Mouse (Mus musculus): ENCODE data around the gene Snx29. TPM values are rescaled to one million over a fixed set of nuclear protein-coding genes. Genes with fewer than 3 reads are reported as not detected.

Gene Snx29
- polyA plus RNA-seq, 1 experiment from 2014 or later = 10.2 TPM

DNA sequence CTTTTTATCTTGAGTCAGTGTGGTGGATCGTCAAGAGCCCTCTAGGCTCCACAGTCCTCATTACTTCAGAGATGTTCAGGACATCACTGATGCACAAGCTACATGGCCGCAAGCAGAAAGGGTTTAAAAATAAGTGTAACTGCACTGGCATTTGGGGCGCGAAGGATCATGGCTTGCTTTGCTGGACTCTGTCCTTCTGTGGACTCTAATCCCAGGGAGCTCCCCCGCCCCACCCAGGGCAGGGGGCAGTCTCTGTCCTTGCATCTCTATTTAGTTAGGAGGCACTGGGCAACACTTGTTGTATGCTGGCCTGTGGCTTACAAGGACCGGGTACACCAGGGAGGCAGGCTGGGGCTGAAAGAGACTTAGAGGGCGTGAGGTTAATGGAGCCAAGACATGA lies 419.6 kb downstream of the Snx29 start:
- Histone ChIP-seq H3K9me3 (replicated peaks; ENCODE audit: control insufficient read depth, low read length) (no peaks in the 10 kb centered on the region), H3K27me3 (ENCODE audit: control insufficient read depth, insufficient read depth, low read length) (no peaks in the 10 kb centered on the region), H3K27ac (ENCODE audit: low read length) (no peak overlapping the region), H3K4me2 (ENCODE audit: low read depth, low read length) (no peak overlapping the region), H3K36me3 (ENCODE audit: control insufficient read depth, insufficient read depth, low read length) (no peaks in the 10 kb centered on the region), H3K4me1 (ENCODE audit: control insufficient read depth, insufficient read depth, low read length) (no peaks in the 10 kb centered on the region), H3K9ac (ENCODE audit: low read length) (no peak overlapping the region), H3K4me3 (replicated peaks; ENCODE audit: low read length) (no peak overlapping the region)
- no peak for ATAC-seq (ENCODE audit: insufficient read depth, low FRiP score)
- WGBS = 86% methylated on average over 7 of the region's 7 CpGs

DNA sequence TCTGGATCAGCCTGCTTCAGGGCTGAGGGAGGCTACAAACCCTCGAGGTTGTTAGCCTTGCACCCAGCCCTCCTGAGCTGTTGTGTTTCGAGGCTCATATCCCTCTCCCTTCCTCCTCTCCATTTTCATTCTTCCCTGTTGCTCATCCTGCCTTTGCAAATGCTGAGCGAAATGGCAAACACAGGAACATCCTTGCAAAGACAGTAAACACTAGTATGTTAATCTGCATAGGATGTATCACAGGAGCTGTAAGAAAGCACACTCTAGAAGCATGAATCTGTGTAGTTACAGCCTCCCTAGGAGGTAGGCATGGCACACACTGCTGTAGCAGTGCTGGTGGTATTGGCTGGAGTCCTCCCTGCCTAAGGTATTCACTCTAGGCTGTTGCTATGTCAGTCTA lies 420.3 kb downstream of the Snx29 start:
- no peak overlapping the region for H3K4me2 ChIP-seq (ENCODE audit: low read depth, low read length)
- WGBS = 76% methylated on average over 3 of the region's 3 CpGs
- H3K9ac ChIP-seq (ENCODE audit: low read length) = no peak overlapping the region
- no peaks in the 10 kb centered on the region for H3K27me3 ChIP-seq (ENCODE audit: control insufficient read depth, insufficient read depth, low read length)
- ATAC-seq (ENCODE audit: insufficient read depth, low FRiP score) = no peak
- H3K4me1 ChIP-seq (ENCODE audit: control insufficient read depth, insufficient read depth, low read length) = no peaks in the 10 kb centered on the region
- no peak overlapping the region for H3K27ac ChIP-seq (ENCODE audit: low read length)
- no peaks in the 10 kb centered on the region for H3K9me3 ChIP-seq (replicated peaks; ENCODE audit: control insufficient read depth, low read length)
- no peaks in the 10 kb centered on the region for H3K36me3 ChIP-seq (ENCODE audit: control insufficient read depth, insufficient read depth, low read length)
- no peak overlapping the region for H3K4me3 ChIP-seq (replicated peaks; ENCODE audit: low read length)

DNA sequence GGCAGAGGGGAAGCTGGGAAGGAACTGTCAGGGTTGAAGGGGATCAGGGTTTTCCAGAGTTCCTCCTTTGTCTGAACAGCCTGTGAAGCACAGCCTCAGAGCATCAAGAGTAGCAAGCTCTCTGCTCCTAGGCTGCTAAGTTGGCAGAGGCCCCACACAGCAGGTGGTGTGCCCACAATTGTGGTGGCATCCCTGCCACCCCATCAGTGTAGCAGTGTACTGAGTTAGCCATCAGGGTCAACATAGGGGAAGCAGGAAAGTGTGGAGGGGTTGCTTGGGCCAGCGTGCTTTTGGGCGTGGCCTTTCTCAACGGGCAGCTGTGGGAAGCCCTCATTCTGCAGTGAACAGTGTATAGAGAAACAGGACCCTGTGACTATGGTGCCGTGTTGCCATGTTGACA lies 421.0 kb downstream of the Snx29 start:
- Histone ChIP-seq H3K9me3 (replicated peaks; ENCODE audit: control insufficient read depth, low read length) (no peaks in the 10 kb centered on the region), H3K4me2 (ENCODE audit: low read depth, low read length) (no peak overlapping the region), H3K9ac (ENCODE audit: low read length) (no peak overlapping the region), H3K27ac (ENCODE audit: low read length) (no peak overlapping the region), H3K36me3 (ENCODE audit: control insufficient read depth, insufficient read depth, low read length) (no peaks in the 10 kb centered on the region), H3K4me3 (replicated peaks; ENCODE audit: low read length) (no peak overlapping the region), H3K4me1 (ENCODE audit: control insufficient read depth, insufficient read depth, low read length) (no peaks in the 10 kb centered on the region), H3K27me3 (ENCODE audit: control insufficient read depth, insufficient read depth, low read length) (no peaks in the 10 kb centered on the region)
- WGBS = 77% methylated on average over 4 of the region's 4 CpGs
- no peak for ATAC-seq (ENCODE audit: insufficient read depth, low FRiP score)

GRCm38 (mm10) chr16:11746036-11746435 lies 423.3 kb downstream of the Snx29 start:
- Histone ChIP-seq H3K4me3 (replicated peaks; ENCODE audit: low read length) (no peak overlapping the region), H3K4me1 (ENCODE audit: control insufficient read depth, insufficient read depth, low read length) (no peaks in the 10 kb centered on the region), H3K27ac (ENCODE audit: low read length) (no peak overlapping the region), H3K4me2 (ENCODE audit: low read depth, low read length) (no peak overlapping the region), H3K36me3 (ENCODE audit: control insufficient read depth, insufficient read depth, low read length) (no peaks in the 10 kb centered on the region), H3K9ac (ENCODE audit: low read length) (no peak overlapping the region), H3K9me3 (replicated peaks; ENCODE audit: control insufficient read depth, low read length) (no peaks in the 10 kb centered on the region), H3K27me3 (ENCODE audit: control insufficient read depth, insufficient read depth, low read length) (no peaks in the 10 kb centered on the region)
- no peak for ATAC-seq (ENCODE audit: insufficient read depth, low FRiP score)
- 91% methylated on average over 2 of the region's 2 CpGs for WGBS

DNA sequence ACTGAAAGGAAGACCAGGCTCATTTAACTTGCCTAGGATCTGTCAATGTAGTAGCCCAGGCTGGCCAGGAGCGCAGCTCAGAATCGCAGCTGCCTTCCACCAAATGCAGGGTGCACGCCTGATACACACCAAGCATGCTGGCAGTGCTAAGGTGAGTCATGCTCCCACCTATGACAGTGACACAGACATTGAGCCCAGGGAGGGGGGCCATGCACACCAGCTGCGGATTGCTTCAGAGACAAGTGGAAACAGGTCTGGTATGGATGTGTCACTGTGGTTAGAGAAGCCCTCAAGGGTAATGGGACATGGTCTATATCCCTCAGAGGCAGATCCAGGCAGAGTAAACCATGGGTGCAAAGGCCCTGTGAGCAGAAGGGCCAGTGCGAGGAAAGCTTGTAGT lies 425.2 kb downstream of the Snx29 start:
- no peak overlapping the region for H3K4me2 ChIP-seq (ENCODE audit: low read depth, low read length)
- no peaks in the 10 kb centered on the region for H3K9me3 ChIP-seq (replicated peaks; ENCODE audit: control insufficient read depth, low read length)
- H3K4me3 ChIP-seq (replicated peaks; ENCODE audit: low read length) = no peak overlapping the region
- ATAC-seq (ENCODE audit: insufficient read depth, low FRiP score) = no peak
- no peak overlapping the region for H3K9ac ChIP-seq (ENCODE audit: low read length)
- H3K27me3 ChIP-seq (ENCODE audit: control insufficient read depth, insufficient read depth, low read length) = no peaks in the 10 kb centered on the region
- H3K36me3 ChIP-seq (ENCODE audit: control insufficient read depth, insufficient read depth, low read length) = no peaks in the 10 kb centered on the region
- no peaks in the 10 kb centered on the region for H3K4me1 ChIP-seq (ENCODE audit: control insufficient read depth, insufficient read depth, low read length)
- WGBS = 84% methylated on average over 5 of the region's 5 CpGs
- no peak overlapping the region for H3K27ac ChIP-seq (ENCODE audit: low read length)

DNA sequence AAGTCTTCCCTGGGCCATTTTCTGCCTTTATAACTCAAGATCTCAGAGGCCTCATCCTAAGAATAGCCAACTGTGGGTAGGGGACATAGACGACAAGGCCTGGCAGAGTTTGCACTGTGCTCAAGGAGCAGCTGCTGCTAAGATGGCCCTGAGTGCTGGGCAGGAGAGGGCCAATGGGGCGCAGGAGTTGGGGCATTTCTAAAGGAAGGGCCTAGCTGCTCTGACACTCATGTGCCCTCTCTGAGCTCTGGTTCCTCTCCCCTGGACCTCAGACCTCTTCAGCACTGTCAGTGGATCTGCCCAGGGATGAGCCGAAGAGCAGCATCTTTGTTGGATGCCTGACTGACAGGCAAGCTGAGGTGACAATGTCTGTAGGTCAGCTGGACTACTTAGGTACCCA lies 426.4 kb downstream of the Snx29 start:
- no peak overlapping the region for H3K4me2 ChIP-seq (ENCODE audit: low read depth, low read length)
- no peaks in the 10 kb centered on the region for H3K27me3 ChIP-seq (ENCODE audit: control insufficient read depth, insufficient read depth, low read length)
- no peaks in the 10 kb centered on the region for H3K4me1 ChIP-seq (ENCODE audit: control insufficient read depth, insufficient read depth, low read length)
- H3K9ac ChIP-seq (ENCODE audit: low read length) = no peak overlapping the region
- H3K4me3 ChIP-seq (replicated peaks; ENCODE audit: low read length) = no peak overlapping the region
- H3K9me3 ChIP-seq (replicated peaks; ENCODE audit: control insufficient read depth, low read length) = no peaks in the 10 kb centered on the region
- H3K27ac ChIP-seq (ENCODE audit: low read length) = no peak overlapping the region
- ATAC-seq (ENCODE audit: insufficient read depth, low FRiP score) = no peak
- 82% methylated on average over 3 of the region's 3 CpGs for WGBS
- no peaks in the 10 kb centered on the region for H3K36me3 ChIP-seq (ENCODE audit: control insufficient read depth, insufficient read depth, low read length)

GRCm38 (mm10) chr16:11750605-11751004 lies 427.9 kb downstream of the Snx29 start:
- Histone ChIP-seq H3K27ac (ENCODE audit: low read length) (no peak overlapping the region), H3K4me3 (replicated peaks; ENCODE audit: low read length) (no peak overlapping the region), H3K9me3 (replicated peaks; ENCODE audit: control insufficient read depth, low read length) (no peaks in the 10 kb centered on the region), H3K9ac (ENCODE audit: low read length) (no peak overlapping the region), H3K27me3 (ENCODE audit: control insufficient read depth, insufficient read depth, low read length) (no peaks in the 10 kb centered on the region), H3K4me2 (ENCODE audit: low read depth, low read length) (no peak overlapping the region), H3K4me1 (ENCODE audit: control insufficient read depth, insufficient read depth, low read length) (no peaks in the 10 kb centered on the region), H3K36me3 (ENCODE audit: control insufficient read depth, insufficient read depth, low read length) (no peaks in the 10 kb centered on the region)
- ATAC-seq (ENCODE audit: insufficient read depth, low FRiP score) = no peak

DNA sequence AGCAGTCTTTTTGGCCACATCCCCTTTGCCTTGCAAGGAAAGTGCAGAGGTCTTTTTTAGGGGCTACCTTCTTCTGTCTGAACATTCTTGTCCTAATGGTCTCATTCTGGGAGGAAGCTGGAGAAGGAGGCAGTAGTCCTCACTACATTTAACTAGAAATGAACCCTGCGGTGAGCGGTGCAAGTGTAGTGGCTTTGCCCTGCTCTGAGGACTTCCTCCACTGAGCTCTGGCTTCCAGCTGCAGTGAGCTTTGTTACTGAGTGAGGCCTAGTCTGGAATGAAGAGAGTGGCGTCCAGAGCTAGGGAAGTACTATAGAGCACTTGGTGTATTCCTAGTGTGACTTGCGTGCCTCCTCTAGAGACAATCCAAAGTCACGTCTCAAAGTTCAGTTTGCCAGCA lies 429.8 kb downstream of the Snx29 start:
- Histone ChIP-seq H3K27me3 (ENCODE audit: control insufficient read depth, insufficient read depth, low read length) (no peaks in the 10 kb centered on the region), H3K4me2 (ENCODE audit: low read depth, low read length) (no peak overlapping the region), H3K4me3 (replicated peaks; ENCODE audit: low read length) (no peak overlapping the region), H3K9me3 (replicated peaks; ENCODE audit: control insufficient read depth, low read length) (no peaks in the 10 kb centered on the region), H3K27ac (ENCODE audit: low read length) (no peak overlapping the region), H3K9ac (ENCODE audit: low read length) (no peak overlapping the region), H3K4me1 (ENCODE audit: control insufficient read depth, insufficient read depth, low read length) (no peaks in the 10 kb centered on the region), H3K36me3 (ENCODE audit: control insufficient read depth, insufficient read depth, low read length) (no peaks in the 10 kb centered on the region)
- no peak for ATAC-seq (ENCODE audit: insufficient read depth, low FRiP score)
- WGBS = 77% methylated on average over 5 of the region's 5 CpGs

DNA sequence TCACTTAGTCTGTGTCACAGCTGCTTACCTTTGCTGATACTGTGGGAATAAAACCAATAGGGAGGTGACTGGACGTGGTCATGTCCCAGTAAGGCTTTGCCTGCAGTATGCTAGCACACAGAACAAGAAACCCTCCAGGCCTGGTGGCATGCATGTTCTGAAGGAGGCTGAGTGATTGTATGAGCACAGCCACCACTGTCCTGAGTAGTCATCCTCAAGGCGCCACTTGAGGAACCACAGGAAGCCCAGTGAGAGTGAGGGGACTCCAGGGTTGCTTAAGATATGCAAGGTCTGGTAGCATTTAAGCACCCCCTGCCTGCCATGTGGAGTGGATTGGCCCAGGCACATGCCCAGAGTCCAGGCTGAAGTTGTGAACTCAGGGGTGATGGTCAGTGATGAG lies 430.8 kb downstream of the Snx29 start:
- no peaks in the 10 kb centered on the region for H3K36me3 ChIP-seq (ENCODE audit: control insufficient read depth, insufficient read depth, low read length)
- no peaks in the 10 kb centered on the region for H3K4me1 ChIP-seq (ENCODE audit: control insufficient read depth, insufficient read depth, low read length)
- no peak overlapping the region for H3K4me2 ChIP-seq (ENCODE audit: low read depth, low read length)
- H3K27me3 ChIP-seq (ENCODE audit: control insufficient read depth, insufficient read depth, low read length) = no peaks in the 10 kb centered on the region
- WGBS = 74% methylated on average over 2 of the region's 2 CpGs
- no peak overlapping the region for H3K9ac ChIP-seq (ENCODE audit: low read length)
- no peak overlapping the region for H3K4me3 ChIP-seq (replicated peaks; ENCODE audit: low read length)
- ATAC-seq (ENCODE audit: insufficient read depth, low FRiP score) = no peak
- H3K27ac ChIP-seq (ENCODE audit: low read length) = no peak overlapping the region
- H3K9me3 ChIP-seq (replicated peaks; ENCODE audit: control insufficient read depth, low read length) = no peaks in the 10 kb centered on the region

GRCm38 (mm10) chr16:11754136-11754535 lies 431.4 kb downstream of the Snx29 start:
- Histone ChIP-seq H3K4me1 (ENCODE audit: control insufficient read depth, insufficient read depth, low read length) (no peaks in the 10 kb centered on the region), H3K27ac (ENCODE audit: low read length) (no peak overlapping the region), H3K9me3 (replicated peaks; ENCODE audit: control insufficient read depth, low read length) (no peaks in the 10 kb centered on the region), H3K36me3 (ENCODE audit: control insufficient read depth, insufficient read depth, low read length) (no peaks in the 10 kb centered on the region), H3K4me2 (ENCODE audit: low read depth, low read length) (no peak overlapping the region), H3K9ac (ENCODE audit: low read length) (no peak overlapping the region), H3K27me3 (ENCODE audit: control insufficient read depth, insufficient read depth, low read length) (no peaks in the 10 kb centered on the region), H3K4me3 (replicated peaks; ENCODE audit: low read length) (no peak overlapping the region)
- 86% methylated on average over 2 of the region's 2 CpGs for WGBS
- ATAC-seq (ENCODE audit: insufficient read depth, low FRiP score) = no peak
